Mouse (Mus musculus): ENCODE data around the gene Tmem120b. TPM values are rescaled to one million over a fixed set of nuclear protein-coding genes. Genes with fewer than 3 reads are reported as not detected.

Tmem120b gene
- polyA plus RNA-seq, 1 experiment, result 9.9 TPM

- no peak for TF ChIP-seq CTCF (conservative IDR thresholded peaks at IDR 0.05; ENCODE audit: insufficient read depth, insufficient read length, low read depth, low read length)
- TF ChIP-seq POLR2A (IDR thresholded peaks at IDR 0.05; ENCODE audit: low read depth, low read length), result no peak
- Histone ChIP-seq H3K4me1 (ENCODE audit: control insufficient read depth, insufficient read depth, low read length) (peaks cover 4% of the 10 kb centered on the region; the same call in 1 of the 2 replicates), H3K27me3 (replicated peaks; ENCODE audit: control insufficient read depth, insufficient read depth, low read length) (no peaks in the 10 kb centered on the region), H3K36me3 (ENCODE audit: control insufficient read depth, insufficient read depth, low read length) (no peaks in the 10 kb centered on the region), H3K4me3 (ENCODE audit: insufficient read depth, low read depth, low read length) (no peak overlapping the region), H3K27ac (ENCODE audit: insufficient read depth, low read depth, low read length) (no peak overlapping the region)
- DNase-seq, result peak; percentile 64
- WGBS, result 40% methylated on average over 13 of the region's 13 CpGs
Measured at GRCm38 (mm10) chr5:123109452-123110203, 41.4 kb downstream of the Tmem120b start.

GRCm38 (mm10) chr5:123110296-123110721 lies 42.1 kb downstream of the Tmem120b start:
- Histone ChIP-seq H3K27me3 (replicated peaks; ENCODE audit: control insufficient read depth, insufficient read depth, low read length) (no peaks in the 10 kb centered on the region), H3K27ac (ENCODE audit: insufficient read depth, low read depth, low read length) (no peak overlapping the region), H3K36me3 (ENCODE audit: control insufficient read depth, insufficient read depth, low read length) (no peaks in the 10 kb centered on the region), H3K4me1 (ENCODE audit: control insufficient read depth, insufficient read depth, low read length) (peaks cover 4% of the 10 kb centered on the region; the same call in 1 of the 2 replicates), H3K4me3 (ENCODE audit: insufficient read depth, low read depth, low read length) (no peak overlapping the region)
- peak; percentile 78 for DNase-seq
- 26% methylated on average over 13 of the region's 13 CpGs for WGBS
- TF ChIP-seq POLR2A (IDR thresholded peaks at IDR 0.05; ENCODE audit: low read depth, low read length) (no peak), CTCF (conservative IDR thresholded peaks at IDR 0.05; ENCODE audit: insufficient read depth, insufficient read length, low read depth, low read length) (no peak)

GRCm38 (mm10) chr5:123114109-123114508 lies 45.9 kb downstream of the Tmem120b start:
- H3K36me3 ChIP-seq (ENCODE audit: control insufficient read depth, insufficient read depth, low read length), result no peaks in the 10 kb centered on the region
- H3K27me3 ChIP-seq (replicated peaks; ENCODE audit: control insufficient read depth, insufficient read depth, low read length), result no peaks in the 10 kb centered on the region
- WGBS, result 73% methylated on average over 11 of the region's 11 CpGs
- H3K4me1 ChIP-seq (ENCODE audit: control insufficient read depth, insufficient read depth, low read length), result peaks cover 4% of the 10 kb centered on the region; the same call in 1 of the 2 replicates
- DNase-seq, result no peak
- H3K27ac ChIP-seq (ENCODE audit: insufficient read depth, low read depth, low read length), result no peak overlapping the region
- no peak for TF ChIP-seq POLR2A (IDR thresholded peaks at IDR 0.05; ENCODE audit: low read depth, low read length)
- no peak for TF ChIP-seq CTCF (conservative IDR thresholded peaks at IDR 0.05; ENCODE audit: insufficient read depth, insufficient read length, low read depth, low read length)
- H3K4me3 ChIP-seq (ENCODE audit: insufficient read depth, low read depth, low read length), result no peak overlapping the region

- TF ChIP-seq POLR2A (IDR thresholded peaks at IDR 0.05; ENCODE audit: low read depth, low read length), result no peak
- peak; percentile 43 for TF ChIP-seq CTCF (conservative IDR thresholded peaks at IDR 0.05; ENCODE audit: insufficient read depth, insufficient read length, low read depth, low read length)
- Histone ChIP-seq H3K4me1 (ENCODE audit: control insufficient read depth, insufficient read depth, low read length) (peaks cover 4% of the 10 kb centered on the region; the same call in 1 of the 2 replicates), H3K27me3 (replicated peaks; ENCODE audit: control insufficient read depth, insufficient read depth, low read length) (no peaks in the 10 kb centered on the region), H3K36me3 (ENCODE audit: control insufficient read depth, insufficient read depth, low read length) (no peaks in the 10 kb centered on the region), H3K27ac (ENCODE audit: insufficient read depth, low read depth, low read length) (no peak overlapping the region), H3K4me3 (ENCODE audit: insufficient read depth, low read depth, low read length) (no peak overlapping the region)
- whole genome bisulfite sequencing, result 54% methylated on average over 7 of the region's 7 CpGs
- DNase-seq, result no peak
Measured at GRCm38 (mm10) chr5:123114924-123115323, 46.7 kb downstream of the Tmem120b start.

GRCm38 (mm10) chr5:123116080-123116479 lies 47.9 kb downstream of the Tmem120b start:
- H3K27ac ChIP-seq (ENCODE audit: insufficient read depth, low read depth, low read length), result no peak overlapping the region; the same call in 1 of the 2 replicates
- 58% methylated on average over 8 of the region's 8 CpGs for WGBS
- no peaks in the 10 kb centered on the region; the same call in 1 of the 2 replicates for H3K4me1 ChIP-seq (ENCODE audit: control insufficient read depth, insufficient read depth, low read length)
- no peaks in the 10 kb centered on the region for H3K36me3 ChIP-seq (ENCODE audit: control insufficient read depth, insufficient read depth, low read length)
- H3K4me3 ChIP-seq (ENCODE audit: insufficient read depth, low read depth, low read length), result no peak overlapping the region
- no peak for DNase-seq
- TF ChIP-seq POLR2A (IDR thresholded peaks at IDR 0.05; ENCODE audit: low read depth, low read length), result no peak
- no peak for TF ChIP-seq CTCF (conservative IDR thresholded peaks at IDR 0.05; ENCODE audit: insufficient read depth, insufficient read length, low read depth, low read length)
- no peaks in the 10 kb centered on the region for H3K27me3 ChIP-seq (replicated peaks; ENCODE audit: control insufficient read depth, insufficient read depth, low read length)

GRCm38 (mm10) chr5:123117257-123117656 lies 49.0 kb downstream of the Tmem120b start:
- H3K4me1 ChIP-seq (ENCODE audit: control insufficient read depth, insufficient read depth, low read length), result no peaks in the 10 kb centered on the region; the same call in 1 of the 2 replicates
- no peaks in the 10 kb centered on the region for H3K36me3 ChIP-seq (ENCODE audit: control insufficient read depth, insufficient read depth, low read length)
- H3K27me3 ChIP-seq (replicated peaks; ENCODE audit: control insufficient read depth, insufficient read depth, low read length), result no peaks in the 10 kb centered on the region
- TF ChIP-seq POLR2A (IDR thresholded peaks at IDR 0.05; ENCODE audit: low read depth, low read length) (no peak), CTCF (conservative IDR thresholded peaks at IDR 0.05; ENCODE audit: insufficient read depth, insufficient read length, low read depth, low read length) (peak; percentile 76)
- H3K27ac ChIP-seq (ENCODE audit: insufficient read depth, low read depth, low read length), result peak overlapping the region; percentile 61
- DNase-seq, result peak; percentile 83
- WGBS, result 19% methylated on average over 10 of the region's 10 CpGs
- H3K4me3 ChIP-seq (ENCODE audit: insufficient read depth, low read depth, low read length), result no peak overlapping the region

GRCm38 (mm10) chr5:123117773-123118172 lies 49.6 kb downstream of the Tmem120b start:
- Histone ChIP-seq H3K27ac (ENCODE audit: insufficient read depth, low read depth, low read length) (peak overlapping the region; percentile 61), H3K27me3 (replicated peaks; ENCODE audit: control insufficient read depth, insufficient read depth, low read length) (no peaks in the 10 kb centered on the region), H3K4me1 (ENCODE audit: control insufficient read depth, insufficient read depth, low read length) (no peaks in the 10 kb centered on the region; the same call in 1 of the 2 replicates), H3K36me3 (ENCODE audit: control insufficient read depth, insufficient read depth, low read length) (no peaks in the 10 kb centered on the region), H3K4me3 (ENCODE audit: insufficient read depth, low read depth, low read length) (no peak overlapping the region)
- 50% methylated on average over 8 of the region's 8 CpGs for WGBS
- peak; percentile 71 for DNase-seq
- TF ChIP-seq POLR2A (IDR thresholded peaks at IDR 0.05; ENCODE audit: low read depth, low read length) (no peak), CTCF (conservative IDR thresholded peaks at IDR 0.05; ENCODE audit: insufficient read depth, insufficient read length, low read depth, low read length) (no peak)
